Mouse (Mus musculus): ENCODE measurements around the gene Pex14. TPM values are rescaled to one million over a fixed set of nuclear protein-coding genes. Genes with fewer than 3 reads are reported as not detected.

The Pex14 gene
- polyA plus RNA-seq, 1 experiment from 2014 or later = 49.2 TPM

- H3K4me3 ChIP-seq (replicated peaks) = no peak overlapping the region
- H3K4me1 ChIP-seq = peaks cover 57% of the 10 kb centered on the region
- H3K27me3 ChIP-seq = 0 out of 2 replicates have a peak, but pooled peaks cover 6% of the 10 kb centered on the region
- peak overlapping the region; percentile 26; the same call in 1 of the 2 replicates for H3K27ac ChIP-seq
- no peak overlapping the region for H3K4me2 ChIP-seq
- peaks cover 6% of the 10 kb centered on the region; the same call in 1 of the 2 replicates for H3K36me3 ChIP-seq (replicated peaks)
- H3K9ac ChIP-seq = no peak overlapping the region
- no peak for ATAC-seq (ENCODE audit: low FRiP score)
- WGBS = 65% methylated on average over 7 of the region's 7 CpGs
- H3K9me3 ChIP-seq = no peaks in the 10 kb centered on the region
Observed at GRCm38 (mm10) chr4:148974833-148975232, 124.8 kb downstream of the Pex14 start.

- Histone ChIP-seq H3K27me3 (0 out of 2 replicates have a peak, but pooled peaks cover 6% of the 10 kb centered on the region), H3K36me3 (replicated peaks) (peaks cover 7% of the 10 kb centered on the region; the same call in 1 of the 2 replicates), H3K27ac (no peak overlapping the region), H3K9ac (no peak overlapping the region), H3K4me2 (no peak overlapping the region), H3K9me3 (no peaks in the 10 kb centered on the region), H3K4me1 (peaks cover 43% of the 10 kb centered on the region), H3K4me3 (replicated peaks) (no peak overlapping the region)
- WGBS = 42% methylated on average over 14 of the region's 14 CpGs
- no peak for ATAC-seq (ENCODE audit: low FRiP score)
Observed at GRCm38 (mm10) chr4:148973387-148973786, 126.3 kb downstream of the Pex14 start.

DNA sequence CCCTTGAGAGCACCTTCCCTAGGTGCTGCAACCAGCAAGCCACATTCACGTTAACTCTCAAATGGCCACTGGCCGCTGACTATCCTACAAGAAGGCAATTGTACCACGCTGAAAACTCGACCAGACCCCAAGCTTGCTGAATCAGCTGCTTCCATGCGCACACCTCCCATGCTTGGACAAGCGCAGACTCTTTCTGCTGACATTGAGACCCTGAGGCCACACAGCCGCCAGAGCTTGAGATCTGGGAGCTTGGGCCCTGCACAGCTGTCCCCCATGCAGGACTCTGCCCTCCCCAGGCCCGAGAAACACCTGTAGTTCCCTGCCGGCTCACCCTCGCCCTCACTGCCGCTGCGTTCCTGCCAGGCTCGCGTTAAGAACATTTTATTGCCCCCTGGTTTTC, 127.0 kb downstream of the Pex14 start:
- 85% methylated on average over 14 of the region's 14 CpGs for WGBS
- H3K4me2 ChIP-seq = no peak overlapping the region

GRCm38 (mm10) chr4:148971613-148972242, 127.9 kb downstream of the Pex14 start:
- Histone ChIP-seq H3K9ac (no peak overlapping the region), H3K27me3 (0 out of 2 replicates have a peak, but pooled peaks cover 6% of the 10 kb centered on the region), H3K4me2 (no peak overlapping the region), H3K36me3 (replicated peaks) (peaks cover 7% of the 10 kb centered on the region; the same call in 1 of the 2 replicates), H3K9me3 (no peaks in the 10 kb centered on the region), H3K4me3 (replicated peaks) (no peak overlapping the region), H3K27ac (peak overlapping the region; percentile 14; the same call in 1 of the 2 replicates), H3K4me1 (peaks cover 38% of the 10 kb centered on the region)
- no peak for ATAC-seq (ENCODE audit: low FRiP score)
- WGBS = 62% methylated on average over 3 of the region's 3 CpGs

More for the DNA sequence above, 127.0 kb downstream of the Pex14 start:
- ATAC-seq (ENCODE audit: low FRiP score) = no peak
- Histone ChIP-seq H3K4me3 (replicated peaks) (no peak overlapping the region), H3K4me1 (peaks cover 38% of the 10 kb centered on the region), H3K27ac (no peak overlapping the region), H3K9ac (no peak overlapping the region), H3K36me3 (replicated peaks) (peaks cover 7% of the 10 kb centered on the region; the same call in 1 of the 2 replicates), H3K27me3 (0 out of 2 replicates have a peak, but pooled peaks cover 6% of the 10 kb centered on the region), H3K9me3 (no peaks in the 10 kb centered on the region)

- peaks cover 11% of the 10 kb centered on the region; the same call in 1 of the 2 replicates for H3K36me3 ChIP-seq (replicated peaks)
- no peak overlapping the region for H3K27ac ChIP-seq
- ATAC-seq (ENCODE audit: low FRiP score) = no peak
- H3K9me3 ChIP-seq = no peaks in the 10 kb centered on the region
- H3K4me2 ChIP-seq = no peak overlapping the region
- no peak overlapping the region for H3K4me3 ChIP-seq (replicated peaks)
- H3K27me3 ChIP-seq = 0 out of 2 replicates have a peak, but pooled peaks cover 6% of the 10 kb centered on the region
- no peak overlapping the region for H3K9ac ChIP-seq
- 80% methylated on average over 4 of the region's 4 CpGs for WGBS
- H3K4me1 ChIP-seq = peaks cover 38% of the 10 kb centered on the region
Observed at GRCm38 (mm10) chr4:148970742-148971141, 128.9 kb downstream of the Pex14 start.

GRCm38 (mm10) chr4:148969610-148970009, 130.1 kb downstream of the Pex14 start:
- Histone ChIP-seq H3K9me3 (no peaks in the 10 kb centered on the region), H3K4me2 (no peak overlapping the region), H3K4me1 (peaks cover 31% of the 10 kb centered on the region), H3K9ac (no peak overlapping the region), H3K27ac (no peak overlapping the region), H3K4me3 (replicated peaks) (no peak overlapping the region), H3K36me3 (replicated peaks) (peaks cover 15% of the 10 kb centered on the region; the same call in 1 of the 2 replicates), H3K27me3 (0 out of 2 replicates have a peak, but pooled peaks cover 6% of the 10 kb centered on the region)
- 93% methylated on average over 5 of the region's 5 CpGs for WGBS
- no peak for ATAC-seq (ENCODE audit: low FRiP score)

- Histone ChIP-seq H3K27ac (no peak overlapping the region), H3K9ac (no peak overlapping the region), H3K4me3 (replicated peaks) (no peak overlapping the region), H3K27me3 (0 out of 2 replicates have a peak, but pooled peaks cover 6% of the 10 kb centered on the region), H3K4me1 (peaks cover 27% of the 10 kb centered on the region), H3K4me2 (no peak overlapping the region), H3K36me3 (replicated peaks) (peaks cover 15% of the 10 kb centered on the region; the same call in 1 of the 2 replicates), H3K9me3 (no peaks in the 10 kb centered on the region)
- ATAC-seq (ENCODE audit: low FRiP score) = no peak
- 83% methylated on average over 5 of the region's 5 CpGs for WGBS
Observed at GRCm38 (mm10) chr4:148968859-148969258, 130.8 kb downstream of the Pex14 start.

- Histone ChIP-seq H3K9ac (no peak overlapping the region), H3K4me2 (no peak overlapping the region), H3K4me1 (peaks cover 10% of the 10 kb centered on the region; the same call in 1 of the 2 replicates), H3K9me3 (no peaks in the 10 kb centered on the region), H3K27ac (no peak overlapping the region), H3K4me3 (replicated peaks) (no peak overlapping the region), H3K27me3 (no peaks in the 10 kb centered on the region), H3K36me3 (replicated peaks) (peaks cover 25% of the 10 kb centered on the region)
- no peak for ATAC-seq (ENCODE audit: low FRiP score)
- 86% methylated on average over 5 of the region's 5 CpGs for WGBS
Observed at GRCm38 (mm10) chr4:148966132-148966531, 133.5 kb downstream of the Pex14 start.

GRCm38 (mm10) chr4:148964541-148965310, 134.9 kb downstream of the Pex14 start:
- Histone ChIP-seq H3K36me3 (replicated peaks) (peaks cover 29% of the 10 kb centered on the region), H3K4me2 (no peak overlapping the region), H3K27me3 (no peaks in the 10 kb centered on the region; the same call in 1 of the 2 replicates), H3K27ac (no peak overlapping the region), H3K4me1 (no peaks in the 10 kb centered on the region), H3K9ac (no peak overlapping the region), H3K4me3 (replicated peaks) (no peak overlapping the region), H3K9me3 (no peaks in the 10 kb centered on the region)
- no peak for ATAC-seq (ENCODE audit: low FRiP score)
- 81% methylated on average over 10 of the region's 10 CpGs for WGBS

GRCm38 (mm10) chr4:148962096-148962495, 137.6 kb downstream of the Pex14 start:
- H3K36me3 ChIP-seq (replicated peaks) = peaks cover 29% of the 10 kb centered on the region
- H3K4me2 ChIP-seq = no peak overlapping the region
- H3K27ac ChIP-seq = no peak overlapping the region
- no peaks in the 10 kb centered on the region for H3K4me1 ChIP-seq
- ATAC-seq (ENCODE audit: low FRiP score) = no peak
- no peak overlapping the region for H3K4me3 ChIP-seq (replicated peaks)
- WGBS = 95% methylated on average over 1 of the region's 1 CpGs
- H3K9ac ChIP-seq = no peak overlapping the region
- H3K27me3 ChIP-seq = no peaks in the 10 kb centered on the region; the same call in 1 of the 2 replicates
- H3K9me3 ChIP-seq = no peaks in the 10 kb centered on the region

DNA sequence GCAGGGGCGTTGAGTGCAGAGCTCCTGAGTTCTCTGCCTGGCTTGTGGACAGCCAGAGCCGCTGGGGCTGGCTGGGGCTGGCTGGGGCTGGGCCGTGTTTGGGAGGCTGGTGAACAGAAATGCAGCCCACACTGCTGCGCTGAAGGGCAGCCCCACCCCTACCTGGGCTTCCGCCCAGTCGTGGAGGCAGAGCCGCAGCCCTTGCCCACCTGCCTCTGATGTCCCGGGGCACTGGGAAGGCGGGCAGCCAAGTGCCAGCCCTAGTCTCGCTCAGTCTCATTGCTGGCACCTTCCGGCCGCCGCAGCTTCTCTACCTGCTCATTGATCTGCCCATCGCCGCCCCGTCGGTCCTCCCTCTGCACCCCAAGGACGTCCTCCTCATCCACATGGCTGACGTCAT, 138.6 kb downstream of the Pex14 start:
- H3K9ac ChIP-seq = no peak overlapping the region
- no peak for ATAC-seq (ENCODE audit: low FRiP score)

GRCm38 (mm10) chr4:148960011-148960410, 139.7 kb downstream of the Pex14 start:
- Histone ChIP-seq H3K4me2 (no peak overlapping the region), H3K27ac (no peak overlapping the region), H3K4me1 (no peaks in the 10 kb centered on the region), H3K4me3 (replicated peaks) (no peak overlapping the region), H3K9me3 (no peaks in the 10 kb centered on the region), H3K9ac (no peak overlapping the region), H3K36me3 (replicated peaks) (peaks cover 21% of the 10 kb centered on the region), H3K27me3 (peaks cover 4% of the 10 kb centered on the region)
- no peak for ATAC-seq (ENCODE audit: low FRiP score)
- WGBS = 80% methylated on average over 12 of the region's 12 CpGs

More for the DNA sequence above, 138.6 kb downstream of the Pex14 start:
- H3K4me2 ChIP-seq = no peak overlapping the region
- H3K9me3 ChIP-seq = no peaks in the 10 kb centered on the region
- no peak overlapping the region for H3K27ac ChIP-seq
- no peaks in the 10 kb centered on the region for H3K4me1 ChIP-seq
- no peak overlapping the region for H3K4me3 ChIP-seq (replicated peaks)
- WGBS = 96% methylated on average over 18 of the region's 19 CpGs
- peaks cover 25% of the 10 kb centered on the region for H3K36me3 ChIP-seq (replicated peaks)
- H3K27me3 ChIP-seq = no peaks in the 10 kb centered on the region; the same call in 1 of the 2 replicates

Data from forebrain, embryonic 12.5 days (tissue).